Comparison of ENCODE assay signal across 9 mouse cellular contexts in the genomic region with DNA sequence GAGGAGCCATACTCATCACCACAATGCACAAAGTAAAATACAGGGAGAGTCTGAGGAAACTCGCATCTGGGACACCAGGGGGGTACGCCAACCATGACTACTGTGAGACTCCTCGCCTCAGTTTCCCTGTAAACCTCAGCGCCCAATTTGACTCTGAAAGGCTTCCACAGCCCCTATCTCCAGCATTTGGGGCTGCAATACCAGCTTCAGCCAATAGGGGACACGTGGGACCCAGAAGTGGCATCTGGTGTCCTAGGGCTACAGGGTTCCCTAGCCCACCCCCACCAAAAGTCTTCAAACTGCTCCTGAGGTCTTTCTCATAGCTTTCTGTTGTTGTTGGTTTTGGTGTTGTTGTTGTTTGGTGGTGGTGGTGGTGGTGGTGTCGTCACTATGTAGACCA. TPM values are rescaled to one million over a fixed set of nuclear protein-coding genes. Genes with fewer than 3 reads are reported as not detected.
DNase-seq lines count a peak whose midpoint lies in the region; ATAC-seq and TF ChIP-seq lines count a peak whose summit lies in the region.
"Had no signal": no experiment of that assay in that cellular context is flagged by ENCODE, and none has a peak within 500 bp of the region (broad histone marks: within the 10 kb centered on the region; RNA-seq: fewer than 3 reads in every experiment).

No protein-coding gene starts in this region.

- peak; percentile 69 for TF ChIP-seq CTCF in liver, adult 2 months (IDR thresholded peaks at IDR 0.05; ENCODE audit: low read depth, low read length)

- H3K27ac ChIP-seq in liver, adult 2 months (replicated peaks; ENCODE audit: insufficient read depth, low read depth, low read length) = no peak overlapping the region
- H3K27ac ChIP-seq in liver, embryonic 12.5 days = no peak overlapping the region
- H3K27ac ChIP-seq in forebrain, embryonic 11.5 days (ENCODE audit: low read depth, low read length) = no peak overlapping the region
- H3K27ac ChIP-seq: macrophage had no signal

- no peak for TF ChIP-seq POLR2A in liver, adult 2 months (IDR thresholded peaks at IDR 0.05; ENCODE audit: extremely low read depth, insufficient read depth, low read length)

- H3K4me3 ChIP-seq in liver, adult 2 months (ENCODE audit: insufficient read depth, low read depth, low read length) = no peak overlapping the region
- H3K4me3 ChIP-seq in liver, embryonic 12.5 days = no peak overlapping the region
- H3K4me3 ChIP-seq in forebrain, embryonic 11.5 days (ENCODE audit: low read depth, low read length) = no peak overlapping the region

- no peaks in the 10 kb centered on the region for H3K9me3 ChIP-seq in liver, embryonic 12.5 days (replicated peaks)
- no peaks in the 10 kb centered on the region for H3K9me3 ChIP-seq in forebrain, embryonic 11.5 days (ENCODE audit: control insufficient read depth, low read length)

- 61% methylated on average over 6 of the region's 6 CpGs for WGBS in liver, adult 2 months
- WGBS in liver, embryonic 12.5 days (ENCODE audit: insufficient replicate concordance) = 19% methylated on average over 6 of the region's 6 CpGs
- 34% methylated on average over 6 of the region's 6 CpGs for WGBS in forebrain, embryonic 11.5 days

- no peak overlapping the region for H3K9ac ChIP-seq in liver, adult 2 months (ENCODE audit: low read depth, low read length)
- no peak overlapping the region for H3K9ac ChIP-seq in liver, embryonic 12.5 days
- H3K9ac ChIP-seq in forebrain, embryonic 11.5 days (ENCODE audit: low read length) = no peak overlapping the region; the same call in 1 of the 2 replicates

- H3K27me3 ChIP-seq in liver, adult 2 months (ENCODE audit: control insufficient read depth, insufficient read depth, low read length) = no peaks in the 10 kb centered on the region
- peaks cover 57% of the 10 kb centered on the region for H3K27me3 ChIP-seq in liver, embryonic 12.5 days (replicated peaks)
- peaks cover 31% of the 10 kb centered on the region for H3K27me3 ChIP-seq in forebrain, embryonic 11.5 days (ENCODE audit: control insufficient read depth, insufficient read depth, low read length)

- peak; percentile 57 for DNase-seq in cerebellum, adult 11-12 months
- no peak for DNase-seq in cerebellum, adult 11 months
- no peak for DNase-seq in liver, adult 2 months (ENCODE audit: extremely low read depth, low read depth, low spot score)
- peak; percentile 62 for DNase-seq in cerebellum, adult 8-10 months
- DNase-seq in lung, postnatal 10 days = peak; percentile 65
- no peak for DNase-seq in adipocyte (ENCODE audit: low spot score)
- no peak for DNase-seq in forebrain, embryonic 11.5 days (ENCODE audit: low spot score)

- H3K36me3 ChIP-seq in liver, adult 2 months (ENCODE audit: control insufficient read depth, insufficient read depth, low read length) = no peaks in the 10 kb centered on the region
- no peaks in the 10 kb centered on the region for H3K36me3 ChIP-seq in liver, embryonic 12.5 days
- no peaks in the 10 kb centered on the region for H3K36me3 ChIP-seq in forebrain, embryonic 11.5 days (ENCODE audit: control insufficient read depth, insufficient read depth, low read length)

- ATAC-seq in liver, embryonic 12.5 days = no peak
- ATAC-seq in forebrain, embryonic 11.5 days (replicated peaks; ENCODE audit: low FRiP score) = no peak

- no peak overlapping the region for H3K4me2 ChIP-seq in liver, embryonic 12.5 days
- H3K4me2 ChIP-seq in forebrain, embryonic 11.5 days (ENCODE audit: low read depth, low read length, severe bottlenecking) = no peak overlapping the region

- peaks cover 25% of the 10 kb centered on the region; the same call in 1 of the 2 replicates for H3K79me2 ChIP-seq in liver, adult 2 months (ENCODE audit: control insufficient read depth, insufficient read depth, low read length)

- H3K4me1 ChIP-seq in liver, adult 2 months (ENCODE audit: control insufficient read depth, insufficient read depth, low read length) = peaks cover 27% of the 10 kb centered on the region
- H3K4me1 ChIP-seq in liver, embryonic 12.5 days = peaks cover 71% of the 10 kb centered on the region
- peaks cover 7% of the 10 kb centered on the region; the same call in 1 of the 2 replicates for H3K4me1 ChIP-seq in forebrain, embryonic 11.5 days (replicated peaks; ENCODE audit: control insufficient read depth, insufficient read depth, low read length)

RNA-seq across cellular contexts. Expression of a gene that starts 2.8 kb away (rescaled TPM):
- 7.6 and 7.7 TPM in 2 replicates for total RNA-seq in liver, adult 2 months (2014; rRNA removed)
- 24.2 and 32.0 TPM in 2 replicates for polyA plus RNA-seq in liver, adult 2 months (2012; rRNA removed)
- 1.1 and 1.3 TPM in 2 replicates for polyA plus RNA-seq in liver, embryonic 12.5 days (2016; fragmentation: Nextera tagmentation; extraction: Ambion mirVana)
- 10.1 and 11.9 TPM in 2 replicates for polyA plus RNA-seq in forebrain, embryonic 11.5 days (2014; fragmentation: Nextera tagmentation; extraction: Ambion mirVana)

RNA-seq across cellular contexts. Expression of a gene that starts 4.2 kb away (rescaled TPM):
- total RNA-seq in liver, adult 2 months (2014; rRNA removed) = 7.4 and 10.0 TPM in 2 replicates
- polyA plus RNA-seq in liver, adult 2 months (2012; rRNA removed) = 25.8 and 30.1 TPM in 2 replicates
- polyA plus RNA-seq in liver, embryonic 12.5 days (2016; fragmentation: Nextera tagmentation; extraction: Ambion mirVana) = 27.8 and 29.0 TPM in 2 replicates
- 74.1 and 74.9 TPM in 2 replicates for polyA plus RNA-seq in forebrain, embryonic 11.5 days (2014; fragmentation: Nextera tagmentation; extraction: Ambion mirVana)

RNA-seq across cellular contexts. Expression of a gene that starts 21.8 kb away (rescaled TPM):
- 30.5 and 44.1 TPM in 2 replicates for total RNA-seq in liver, adult 2 months (2014; rRNA removed)
- 132 and 143 TPM in 2 replicates for polyA plus RNA-seq in liver, adult 2 months (2012; rRNA removed)
- polyA plus RNA-seq in liver, embryonic 12.5 days (2016; fragmentation: Nextera tagmentation; extraction: Ambion mirVana) = 27.3 and 30.4 TPM in 2 replicates
- 36.2 and 42.0 TPM in 2 replicates for polyA plus RNA-seq in forebrain, embryonic 11.5 days (2014; fragmentation: Nextera tagmentation; extraction: Ambion mirVana)

RNA-seq across cellular contexts. Expression of a gene that starts 21.9 kb away (rescaled TPM):
- 52.1 and 65.9 TPM in 2 replicates for total RNA-seq in liver, adult 2 months (2014; rRNA removed)
- polyA plus RNA-seq in liver, adult 2 months (2012; rRNA removed) = 66.6 and 85.9 TPM in 2 replicates
- 152 and 156 TPM in 2 replicates for polyA plus RNA-seq in liver, embryonic 12.5 days (2016; fragmentation: Nextera tagmentation; extraction: Ambion mirVana)
- 147 and 154 TPM in 2 replicates for polyA plus RNA-seq in forebrain, embryonic 11.5 days (2014; fragmentation: Nextera tagmentation; extraction: Ambion mirVana)

RNA-seq across cellular contexts. Expression of a gene that starts 32.3 kb away (rescaled TPM):
- 5.0 and 5.7 TPM in 2 replicates for total RNA-seq in liver, adult 2 months (2014; rRNA removed)
- polyA plus RNA-seq in liver, adult 2 months (2012; rRNA removed) = 12.8 and 14.1 TPM in 2 replicates
- 52.9 and 55.1 TPM in 2 replicates for polyA plus RNA-seq in liver, embryonic 12.5 days (2016; fragmentation: Nextera tagmentation; extraction: Ambion mirVana)
- 51.2 and 53.2 TPM in 2 replicates for polyA plus RNA-seq in forebrain, embryonic 11.5 days (2014; fragmentation: Nextera tagmentation; extraction: Ambion mirVana)

Comparison
In these comparisons a context has a peak if more than half of its experiments do, and no peak if none do; other contexts are left out.
1. DNase-seq: peak in cerebellum, adult 11-12 months (single experiment), cerebellum, adult 8-10 months (single experiment) and lung, postnatal 10 days (single experiment); none in cerebellum, adult 11 months (single experiment), liver, adult 2 months (single experiment), adipocyte (single experiment) and forebrain, embryonic 11.5 days (single experiment).